Mouse (Mus musculus) heart, postnatal 0 days (tissue): ENCODE data around the gene Tmem11. TPM values are rescaled to one million over a fixed set of nuclear protein-coding genes. Genes with fewer than 3 reads are reported as not detected.

Experiments
- ATAC-seq: fragments of 200-750 bp; cut with Nextera tagmentation; 2 replicates; pipeline ENCODE4 v1.8.0; 2017; ENCODE audit warnings: low read depth, moderate number of reproducible peaks, moderate library complexity; ENCODE audit not compliant: insufficient read depth
- DNase-seq: peaks from one replicate; pipeline ENCODE4 v3.0.0-alpha.2; 2016; ENCODE audit warnings: low spot score
- H3K27ac ChIP-seq: fragments of 300-500 bp; sonication (generic); 2 replicates; pipeline ENCODE4 v1.5.1; 2014; ENCODE audit warnings: low read depth, mild to moderate bottlenecking
- H3K27me3 ChIP-seq: fragments of 300-500 bp; sonication (generic); 2 replicates; pipeline ENCODE4 v1.6.1; 2014; ENCODE audit warnings: low read length, mixed read lengths; ENCODE audit not compliant: control insufficient read depth, insufficient read depth
- H3K36me3 ChIP-seq: fragments of 300-500 bp; sonication (generic); replicated peaks from 2 replicates; pipeline ENCODE4 v1.6.1; 2014; ENCODE audit warnings: low read length, mixed read lengths; ENCODE audit not compliant: control insufficient read depth, insufficient read depth
- H3K4me1 ChIP-seq: fragments of 300-500 bp; sonication (generic); 2 replicates; pipeline ENCODE4 v1.6.1; 2014; ENCODE audit warnings: antibody characterized with exemption; ENCODE audit not compliant: control insufficient read depth, insufficient read depth
- H3K4me2 ChIP-seq: fragments of 300-500 bp; sonication (generic); 2 replicates; pipeline ENCODE4 v1.6.1; 2014; ENCODE audit warnings: low read depth, mild to moderate bottlenecking, low read length, moderate library complexity
- H3K4me3 ChIP-seq: fragments of 300-500 bp; sonication (generic); 2 replicates; pipeline ENCODE4 v1.5.1; 2014; ENCODE audit warnings: low read depth, low read length
- H3K9ac ChIP-seq: fragments of 300-500 bp; sonication (generic); replicated peaks from 2 replicates; pipeline ENCODE4 v1.6.1; 2014; ENCODE audit warnings: low read depth, low read length, mixed read lengths
- H3K9me3 ChIP-seq: fragments of 300-500 bp; sonication (generic); replicated peaks from 2 replicates; pipeline ENCODE4 v1.6.1; 2016; ENCODE audit warnings: low read length; ENCODE audit not compliant: control insufficient read depth
- CTCF ChIP-seq: IDR thresholded peaks from 2 replicates; pipeline ENCODE4 v1.5.1; 2016; ENCODE audit warnings: antibody characterized with exemption, control low read depth, low read depth
- EP300 ChIP-seq: IDR thresholded peaks from 2 replicates; pipeline ENCODE4 v1.6.1; 2016; ENCODE audit warnings: antibody characterized with exemption, low read depth
- WGBS: fragments of 180-500 bp; shearing (Covaris S2); extraction: QIAGEN DNeasy Blood & Tissue Kit; methylation state at CpG from one replicate; pipeline ENCODE4 v1.1.7; 2014; 5-methylcytosine and 5-hydroxymethylcytosine counted together
- polyA plus RNA-seq: library from polyadenylated mRNA; unstranded; fragments of >200 nt; fragmentation: Nextera tagmentation; extraction: Ambion mirVana; gene quantifications from 2 replicates; pipeline ENCODE4 v1.2.1, GENCODE M21; 2015
- total RNA-seq: library from RNA; depleted of rRNA; stranded (reverse); fragments of >200 nt; gene quantifications from 2 replicates; pipeline ENCODE4 v1.2.3, GENCODE M21; 2014; ENCODE audit warnings: low replicate concordance

The Tmem11 gene
- total and polyA plus RNA-seq, 2 experiments from 2014 or later = 45.2 to 58.6 TPM

- no peak for ATAC-seq
- DNase-seq = no peak
- Histone ChIP-seq H3K27me3 (no peaks in the 10 kb centered on the region), H3K4me3 (no peak overlapping the region), H3K36me3 (no peaks in the 10 kb centered on the region), H3K9ac (no peak overlapping the region), H3K27ac (no peak overlapping the region), H3K4me1 (no peaks in the 10 kb centered on the region), H3K4me2 (no peak overlapping the region), H3K9me3 (no peaks in the 10 kb centered on the region)
- WGBS = 84% methylated on average over 9 of the region's 10 CpGs
- TF ChIP-seq EP300 (no peak), CTCF (no peak)
Observed at GRCm38 (mm10) chr11:60837644-60838406, 41.2 kb downstream of the Tmem11 start.

- Histone ChIP-seq H3K9me3 (no peaks in the 10 kb centered on the region), H3K4me2 (no peak overlapping the region), H3K4me1 (no peaks in the 10 kb centered on the region), H3K27me3 (no peaks in the 10 kb centered on the region), H3K36me3 (no peaks in the 10 kb centered on the region), H3K4me3 (no peak overlapping the region), H3K27ac (no peak overlapping the region), H3K9ac (no peak overlapping the region)
- no peak for DNase-seq
- no peak for ATAC-seq
- WGBS = 94% methylated on average over 6 of the region's 6 CpGs
- TF ChIP-seq CTCF = no peak
Observed at GRCm38 (mm10) chr11:60836897-60837296, 42.2 kb downstream of the Tmem11 start.

GRCm38 (mm10) chr11:60830433-60831052, 48.5 kb downstream of the Tmem11 start, which contains the start of gene Dhrs7b:
Gene Dhrs7b (plus strand): TSS chr11:60830631.
- peak within 1 kb of the TSS; percentile 92 for H3K4me2 ChIP-seq
- peak within 1 kb of the TSS; percentile 59 for H3K27ac ChIP-seq
- TF ChIP-seq CTCF = no peak
- TF ChIP-seq EP300 = no peak
- H3K27me3 ChIP-seq = no peaks in the 10 kb centered on the region
- no peaks in the 10 kb centered on the region for H3K9me3 ChIP-seq
- peak within 1 kb of the TSS; percentile 81 for H3K4me3 ChIP-seq
- peak; percentile 95 for ATAC-seq
- DNase-seq = peak; percentile 94
- peak within 1 kb of the TSS; percentile 65 for H3K9ac ChIP-seq
- H3K4me1 ChIP-seq = no peaks in the 10 kb centered on the region
- H3K36me3 ChIP-seq = no peaks in the 10 kb centered on the region
- under 1% methylated on average over 34 of the region's 34 CpGs for WGBS

GRCm38 (mm10) chr11:60828903-60829302, 50.2 kb downstream of the Tmem11 start:
- no peak for ATAC-seq
- H3K9me3 ChIP-seq = no peaks in the 10 kb centered on the region
- H3K4me3 ChIP-seq = no peak overlapping the region
- no peaks in the 10 kb centered on the region for H3K36me3 ChIP-seq
- H3K9ac ChIP-seq = no peak overlapping the region
- peak; percentile 51 for DNase-seq
- H3K4me2 ChIP-seq = no peak overlapping the region
- H3K27me3 ChIP-seq = no peaks in the 10 kb centered on the region
- no peaks in the 10 kb centered on the region for H3K4me1 ChIP-seq
- 18% methylated on average over 2 of the region's 2 CpGs for WGBS
- TF ChIP-seq EP300 (no peak), CTCF (peak; percentile 44; the same call in 1 of the 2 replicates)
- no peak overlapping the region for H3K27ac ChIP-seq

- Histone ChIP-seq H3K36me3 (no peaks in the 10 kb centered on the region), H3K4me2 (no peak overlapping the region), H3K27ac (no peak overlapping the region), H3K9me3 (no peaks in the 10 kb centered on the region), H3K9ac (no peak overlapping the region), H3K4me1 (no peaks in the 10 kb centered on the region), H3K27me3 (no peaks in the 10 kb centered on the region), H3K4me3 (no peak overlapping the region)
- WGBS = 55% methylated on average over 4 of the region's 4 CpGs
- DNase-seq (no peak), ATAC-seq (no peak)
- no peak for TF ChIP-seq EP300
- no peak for TF ChIP-seq CTCF
Observed at GRCm38 (mm10) chr11:60827241-60827945, 51.7 kb downstream of the Tmem11 start.
